Comparison of ENCODE assay signal across 22 mouse cellular contexts in the genomic region with DNA sequence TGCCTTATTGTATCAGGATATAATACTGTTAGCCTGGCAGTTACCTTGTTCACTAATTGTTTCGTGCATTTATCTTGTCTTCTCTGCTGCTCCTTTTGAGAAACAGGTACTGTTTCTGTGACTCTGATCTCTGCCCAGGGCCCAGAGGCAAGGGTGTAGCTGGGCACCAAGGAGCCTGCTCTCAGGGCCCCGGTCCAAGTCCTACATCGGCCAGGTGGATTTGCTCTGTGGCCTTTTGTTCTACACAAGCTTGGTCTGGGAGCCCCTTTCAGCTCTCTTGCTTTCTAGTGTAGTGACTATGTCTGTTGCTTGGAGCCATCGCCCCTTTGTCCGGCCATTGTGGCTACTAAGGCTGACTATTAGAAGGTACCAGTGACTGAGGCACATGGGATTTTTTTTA.
A peak's percentile ranks its signal among the peaks of the same experiment; 100 is the strongest.
DNase-seq lines count a peak whose midpoint lies in the region; ATAC-seq lines count a peak whose summit lies in the region.
"Had no signal": no experiment of that assay in that cellular context is flagged by ENCODE, and none has a peak within 500 bp of the region (broad histone marks: within the 10 kb centered on the region; RNA-seq: fewer than 3 reads in every experiment).

No protein-coding gene starts in this region.

- no peaks in the 10 kb centered on the region for H3K9me3 ChIP-seq in hindbrain, embryonic 10.5 days
- no peaks in the 10 kb centered on the region for H3K9me3 ChIP-seq in hindbrain, embryonic 16.5 days (ENCODE audit: control insufficient read depth, low read length)
- no peaks in the 10 kb centered on the region for H3K9me3 ChIP-seq in limb, embryonic 12.5 days
- no peaks in the 10 kb centered on the region for H3K9me3 ChIP-seq in limb, embryonic 10.5 days (replicated peaks)
- no peaks in the 10 kb centered on the region for H3K9me3 ChIP-seq in neural tube, embryonic 13.5 days
- H3K9me3 ChIP-seq: embryonic facial prominence, embryonic 12.5 days; embryonic facial prominence, embryonic 15.5 days; forebrain, embryonic 15.5 days; heart, embryonic 10.5 days; heart, embryonic 13.5 days; hindbrain, embryonic 12.5 days had no signal

- no peak overlapping the region for H3K9ac ChIP-seq in hindbrain, embryonic 16.5 days (ENCODE audit: low read depth, low read length)
- 0 out of 2 replicates have a peak overlapping the region, but pooled peaks have one; percentile 18 for H3K9ac ChIP-seq in limb, embryonic 12.5 days (replicated peaks)
- no peak overlapping the region for H3K9ac ChIP-seq in neural tube, embryonic 13.5 days
- H3K9ac ChIP-seq: embryonic facial prominence, embryonic 12.5 days; embryonic facial prominence, embryonic 15.5 days; forebrain, embryonic 15.5 days; heart, embryonic 13.5 days had no signal

- peaks cover 15% of the 10 kb centered on the region; the same call in 1 of the 2 replicates for H3K36me3 ChIP-seq in hindbrain, embryonic 10.5 days
- no peaks in the 10 kb centered on the region for H3K36me3 ChIP-seq in hindbrain, embryonic 16.5 days (ENCODE audit: control insufficient read depth, insufficient read depth, low read length)
- peaks cover 35% of the 10 kb centered on the region for H3K36me3 ChIP-seq in limb, embryonic 12.5 days
- peaks cover 76% of the 10 kb centered on the region for H3K36me3 ChIP-seq in limb, embryonic 10.5 days
- H3K36me3 ChIP-seq in neural tube, embryonic 13.5 days = no peaks in the 10 kb centered on the region
- H3K36me3 ChIP-seq: embryonic facial prominence, embryonic 12.5 days; embryonic facial prominence, embryonic 15.5 days; forebrain, embryonic 15.5 days; heart, embryonic 10.5 days; hindbrain, embryonic 12.5 days had no signal

- H3K27ac ChIP-seq in hindbrain, embryonic 10.5 days = peak overlapping the region; percentile 1; the same call in 1 of the 2 replicates
- no peak overlapping the region for H3K27ac ChIP-seq in hindbrain, embryonic 16.5 days (ENCODE audit: low read depth, low read length)
- H3K27ac ChIP-seq in limb, embryonic 12.5 days = no peak overlapping the region
- no peak overlapping the region for H3K27ac ChIP-seq in limb, embryonic 10.5 days
- 0 out of 2 replicates have a peak overlapping the region, but pooled peaks have one; percentile 20 for H3K27ac ChIP-seq in neural tube, embryonic 13.5 days (replicated peaks)
- H3K27ac ChIP-seq: embryonic facial prominence, embryonic 12.5 days; heart, adult 2 months; heart, embryonic 10.5 days; heart, embryonic 13.5 days; hindbrain, embryonic 12.5 days had no signal

- no peak for DNase-seq in hindbrain, embryonic 10.5 days (ENCODE audit: low spot score)
- no peak for DNase-seq in limb, embryonic 10.5 days (ENCODE audit: low spot score)
- no peak for DNase-seq in neural tube, embryonic 10.5 days (ENCODE audit: extremely low spot score, low spot score)
- DNase-seq: adrenal gland, adult 2 months; adrenal gland, postnatal 14 days; cerebellum, adult 11-12 months; cerebellum, adult 8-10 months; gastrocnemius, postnatal 10 days; gastrocnemius, postnatal 36 days; heart, adult 2 months; heart, postnatal 14 days; heart, postnatal 4 days had no signal

- no peak for ATAC-seq in hindbrain, embryonic 16.5 days
- ATAC-seq in limb, embryonic 12.5 days (ENCODE audit: insufficient number of reproducible peaks, insufficient read depth, low FRiP score, low TSS enrichment, low read depth) = no peak
- no peak for ATAC-seq in neural tube, embryonic 13.5 days (ENCODE audit: low read depth)
- ATAC-seq: CD4-positive, CD25-positive, alpha-beta regulatory T cell, adult 4 months; forebrain, embryonic 15.5 days had no signal

- H3K4me1 ChIP-seq in hindbrain, embryonic 10.5 days (replicated peaks) = peaks cover 100% of the 10 kb centered on the region
- H3K4me1 ChIP-seq in hindbrain, embryonic 16.5 days (ENCODE audit: control insufficient read depth, insufficient read depth, low read depth, low read length) = peaks cover 41% of the 10 kb centered on the region
- H3K4me1 ChIP-seq in limb, embryonic 12.5 days (replicated peaks) = peaks cover 64% of the 10 kb centered on the region
- peaks cover 58% of the 10 kb centered on the region for H3K4me1 ChIP-seq in limb, embryonic 10.5 days
- H3K4me1 ChIP-seq in neural tube, embryonic 13.5 days (replicated peaks) = peaks cover 99% of the 10 kb centered on the region

- 0 out of 2 replicates have a peak, but pooled peaks cover 5% of the 10 kb centered on the region for H3K27me3 ChIP-seq in hindbrain, embryonic 10.5 days (ENCODE audit: insufficient read depth, poor library complexity, severe bottlenecking)
- H3K27me3 ChIP-seq in hindbrain, embryonic 16.5 days (replicated peaks; ENCODE audit: control insufficient read depth, insufficient read depth, low read length) = no peaks in the 10 kb centered on the region
- no peaks in the 10 kb centered on the region for H3K27me3 ChIP-seq in limb, embryonic 12.5 days
- H3K27me3 ChIP-seq in limb, embryonic 10.5 days (ENCODE audit: low read depth, poor library complexity, severe bottlenecking) = no peaks in the 10 kb centered on the region
- H3K27me3 ChIP-seq in neural tube, embryonic 13.5 days = no peaks in the 10 kb centered on the region
- H3K27me3 ChIP-seq: embryonic facial prominence, embryonic 12.5 days; embryonic facial prominence, embryonic 15.5 days; forebrain, embryonic 15.5 days; heart, embryonic 13.5 days; hindbrain, embryonic 12.5 days had no signal

- no peak overlapping the region for H3K4me3 ChIP-seq in hindbrain, embryonic 10.5 days
- no peak overlapping the region for H3K4me3 ChIP-seq in hindbrain, embryonic 16.5 days (ENCODE audit: low read length)
- H3K4me3 ChIP-seq in limb, embryonic 12.5 days (replicated peaks) = no peak overlapping the region
- H3K4me3 ChIP-seq in limb, embryonic 10.5 days = no peak overlapping the region
- H3K4me3 ChIP-seq in neural tube, embryonic 13.5 days = no peak overlapping the region
- H3K4me3 ChIP-seq: embryonic facial prominence, embryonic 12.5 days; embryonic facial prominence, embryonic 15.5 days; forebrain, embryonic 15.5 days; heart, adult 2 months; heart, embryonic 10.5 days; heart, embryonic 13.5 days; hindbrain, embryonic 12.5 days had no signal

- H3K4me2 ChIP-seq in hindbrain, embryonic 16.5 days (ENCODE audit: low read length) = no peak overlapping the region
- no peak overlapping the region for H3K4me2 ChIP-seq in limb, embryonic 12.5 days
- H3K4me2 ChIP-seq in neural tube, embryonic 13.5 days = no peak overlapping the region
- H3K4me2 ChIP-seq: embryonic facial prominence, embryonic 12.5 days; embryonic facial prominence, embryonic 15.5 days; forebrain, embryonic 15.5 days; heart, embryonic 13.5 days; hindbrain, embryonic 12.5 days had no signal

- 93% methylated on average over 5 of the region's 5 CpGs for WGBS in hindbrain, embryonic 10.5 days
- WGBS in hindbrain, embryonic 16.5 days = 83% methylated on average over 5 of the region's 5 CpGs
- WGBS in limb, embryonic 12.5 days = 93% methylated on average over 5 of the region's 5 CpGs
- WGBS in limb, embryonic 10.5 days = 96% methylated on average over 5 of the region's 5 CpGs
- WGBS in neural tube, embryonic 13.5 days = 86% methylated on average over 5 of the region's 5 CpGs

Comparison
In these comparisons a context has a peak if more than half of its experiments do, and no peak if none do; other contexts are left out.
1. H3K27ac ChIP-seq: peak in hindbrain, embryonic 10.5 days (single experiment) and neural tube, embryonic 13.5 days (single experiment); none in hindbrain, embryonic 16.5 days (single experiment), limb, embryonic 12.5 days (single experiment) and limb, embryonic 10.5 days (single experiment).